Mouse (Mus musculus) forebrain, embryonic 10.5 days (tissue): Measurements from ENCODE around the gene Rflna. TPM values are rescaled to one million over a fixed set of nuclear protein-coding genes. Genes with fewer than 3 reads are reported as not detected.

ENCODE experiments used
- DNase-seq: peaks from one replicate; pipeline ENCODE4 v3.0.0-alpha.2; 2017; ENCODE audit warnings: low spot score; ENCODE audit errors: extremely low spot score
- H3K27ac ChIP-seq: fragments of 300-500 bp; sonication (generic); 2 replicates; pipeline ENCODE4 v1.5.1; 2016; ENCODE audit warnings: mild to moderate bottlenecking
- H3K27me3 ChIP-seq: fragments of 300-500 bp; sonication (generic); 2 replicates; pipeline ENCODE4 v1.6.1; 2016; ENCODE audit warnings: mild to moderate bottlenecking; ENCODE audit not compliant: poor library complexity, severe bottlenecking
- H3K36me3 ChIP-seq: fragments of 300-500 bp; sonication (generic); replicated peaks from 2 replicates; pipeline ENCODE4 v1.6.1; 2016; ENCODE audit warnings: mild to moderate bottlenecking, moderate library complexity
- H3K4me1 ChIP-seq: fragments of 300-500 bp; sonication (generic); 2 replicates; pipeline ENCODE4 v1.6.1; 2016
- H3K4me3 ChIP-seq: fragments of 300-500 bp; sonication (generic); 2 replicates; pipeline ENCODE4 v1.5.1; 2016; ENCODE audit warnings: mild to moderate bottlenecking, moderate library complexity
- H3K9me3 ChIP-seq: fragments of 300-500 bp; sonication (generic); 2 replicates; pipeline ENCODE4 v1.6.1; 2016; ENCODE audit warnings: mild to moderate bottlenecking, moderate library complexity
- WGBS: fragments of 180-500 bp; shearing (Covaris S2); methylation state at CpG from one replicate; pipeline ENCODE4 v1.1.7; 2016; 5-methylcytosine and 5-hydroxymethylcytosine counted together
- polyA plus RNA-seq: library from polyadenylated mRNA; unstranded; fragments of >200 nt; fragmentation: Nextera tagmentation; extraction: Ambion mirVana; gene quantifications from 2 replicates; pipeline ENCODE4 v1.2.1, GENCODE M21; 2016

Gene Rflna
- polyA plus RNA-seq, 1 experiment from 2014 or later: 3.4 TPM

- Histone ChIP-seq H3K4me1 (no peaks in the 10 kb centered on the region), H3K27ac (0 out of 2 replicates have a peak overlapping the region, but pooled peaks have one; percentile 8), H3K9me3 (no peaks in the 10 kb centered on the region), H3K36me3 (peaks cover 87% of the 10 kb centered on the region), H3K27me3 (no peaks in the 10 kb centered on the region), H3K4me3 (no peak overlapping the region)
- WGBS: 54% methylated on average over 7 of the region's 7 CpGs
- DNase-seq: peak; percentile 72
Observed at GRCm38 (mm10) chr5:125014497-125014896, 11.5 kb downstream of the Rflna start.

- Histone ChIP-seq H3K36me3 (peaks cover 87% of the 10 kb centered on the region), H3K27ac (0 out of 2 replicates have a peak overlapping the region, but pooled peaks have one; percentile 8), H3K27me3 (no peaks in the 10 kb centered on the region), H3K4me3 (no peak overlapping the region), H3K4me1 (peaks cover 4% of the 10 kb centered on the region; the same call in 1 of the 2 replicates), H3K9me3 (no peaks in the 10 kb centered on the region)
- WGBS: 91% methylated on average over 3 of the region's 3 CpGs
- no peak for DNase-seq
Observed at GRCm38 (mm10) chr5:125015066-125015465, 12.0 kb downstream of the Rflna start.

- Histone ChIP-seq H3K27me3 (no peaks in the 10 kb centered on the region), H3K4me3 (no peak overlapping the region), H3K4me1 (peaks cover 4% of the 10 kb centered on the region; the same call in 1 of the 2 replicates), H3K27ac (no peak overlapping the region), H3K36me3 (peaks cover 87% of the 10 kb centered on the region), H3K9me3 (no peaks in the 10 kb centered on the region)
- 88% methylated on average over 9 of the region's 9 CpGs for WGBS
- DNase-seq: no peak
Observed at GRCm38 (mm10) chr5:125015576-125015975, 12.6 kb downstream of the Rflna start.

- H3K4me1 ChIP-seq: peaks cover 4% of the 10 kb centered on the region; the same call in 1 of the 2 replicates
- H3K9me3 ChIP-seq: no peaks in the 10 kb centered on the region
- H3K36me3 ChIP-seq: peaks cover 88% of the 10 kb centered on the region
- no peaks in the 10 kb centered on the region for H3K27me3 ChIP-seq
- no peak overlapping the region for H3K27ac ChIP-seq
- 87% methylated on average over 17 of the region's 17 CpGs for WGBS
- no peak for DNase-seq
- H3K4me3 ChIP-seq: no peak overlapping the region
Observed at GRCm38 (mm10) chr5:125016421-125017242, 13.6 kb downstream of the Rflna start.

- Histone ChIP-seq H3K27ac (no peak overlapping the region), H3K36me3 (peaks cover 95% of the 10 kb centered on the region), H3K27me3 (no peaks in the 10 kb centered on the region), H3K9me3 (no peaks in the 10 kb centered on the region), H3K4me3 (no peak overlapping the region), H3K4me1 (peaks cover 4% of the 10 kb centered on the region; the same call in 1 of the 2 replicates)
- no peak for DNase-seq
- WGBS: 86% methylated on average over 15 of the region's 15 CpGs
Observed at GRCm38 (mm10) chr5:125017332-125017731, 14.3 kb downstream of the Rflna start.

GRCm38 (mm10) chr5:125019099-125019498, 16.1 kb downstream of the Rflna start:
- Histone ChIP-seq H3K27ac (no peak overlapping the region), H3K9me3 (no peaks in the 10 kb centered on the region), H3K27me3 (no peaks in the 10 kb centered on the region), H3K4me3 (no peak overlapping the region), H3K4me1 (peaks cover 4% of the 10 kb centered on the region; the same call in 1 of the 2 replicates), H3K36me3 (peaks cover 98% of the 10 kb centered on the region)
- 93% methylated on average over 5 of the region's 5 CpGs for WGBS
- DNase-seq: no peak

GRCm38 (mm10) chr5:125021298-125021697, 18.3 kb downstream of the Rflna start:
- 91% methylated on average over 11 of the region's 11 CpGs for WGBS
- no peak overlapping the region for H3K4me3 ChIP-seq

GRCm38 (mm10) chr5:125024002-125024401, 21.0 kb downstream of the Rflna start:
- Histone ChIP-seq H3K27ac (no peak overlapping the region), H3K36me3 (peaks cover 99% of the 10 kb centered on the region), H3K27me3 (no peaks in the 10 kb centered on the region), H3K4me1 (peaks cover 4% of the 10 kb centered on the region; the same call in 1 of the 2 replicates), H3K4me3 (no peak overlapping the region), H3K9me3 (no peaks in the 10 kb centered on the region)
- 78% methylated on average over 14 of the region's 14 CpGs for WGBS
- DNase-seq: peak; percentile 33

More at GRCm38 (mm10) chr5:125021298-125021697, 18.3 kb downstream of the Rflna start:
- Histone ChIP-seq H3K9me3 (no peaks in the 10 kb centered on the region), H3K27ac (no peak overlapping the region), H3K4me1 (peaks cover 4% of the 10 kb centered on the region; the same call in 1 of the 2 replicates), H3K36me3 (peaks cover 99% of the 10 kb centered on the region), H3K27me3 (no peaks in the 10 kb centered on the region)
- no peak for DNase-seq

GRCm38 (mm10) chr5:125028371-125028770, 25.4 kb downstream of the Rflna start:
- Histone ChIP-seq H3K36me3 (peaks cover 100% of the 10 kb centered on the region), H3K4me1 (no peaks in the 10 kb centered on the region), H3K27ac (no peak overlapping the region), H3K9me3 (no peaks in the 10 kb centered on the region), H3K27me3 (no peaks in the 10 kb centered on the region), H3K4me3 (no peak overlapping the region)
- WGBS: 95% methylated on average over 15 of the region's 15 CpGs
- no peak for DNase-seq

GRCm38 (mm10) chr5:125028911-125029310, 25.9 kb downstream of the Rflna start:
- DNase-seq: no peak
- H3K36me3 ChIP-seq: peaks cover 100% of the 10 kb centered on the region
- no peaks in the 10 kb centered on the region for H3K27me3 ChIP-seq
- H3K27ac ChIP-seq: no peak overlapping the region
- no peaks in the 10 kb centered on the region for H3K4me1 ChIP-seq
- no peaks in the 10 kb centered on the region for H3K9me3 ChIP-seq
- H3K4me3 ChIP-seq: no peak overlapping the region
- WGBS: 95% methylated on average over 20 of the region's 20 CpGs

- Histone ChIP-seq H3K4me1 (peaks cover 3% of the 10 kb centered on the region; the same call in 1 of the 2 replicates), H3K27me3 (no peaks in the 10 kb centered on the region), H3K9me3 (no peaks in the 10 kb centered on the region), H3K4me3 (no peak overlapping the region), H3K36me3 (peaks cover 100% of the 10 kb centered on the region), H3K27ac (no peak overlapping the region)
- WGBS: 87% methylated on average over 8 of the region's 8 CpGs
- DNase-seq: no peak
Observed at GRCm38 (mm10) chr5:125036483-125036882, 33.5 kb downstream of the Rflna start.

GRCm38 (mm10) chr5:125039377-125040027, 36.5 kb downstream of the Rflna start:
- no peaks in the 10 kb centered on the region for H3K27me3 ChIP-seq
- WGBS: 95% methylated on average over 8 of the region's 8 CpGs
- no peak overlapping the region for H3K4me3 ChIP-seq
- H3K36me3 ChIP-seq: peaks cover 100% of the 10 kb centered on the region
- H3K9me3 ChIP-seq: no peaks in the 10 kb centered on the region
- peaks cover 25% of the 10 kb centered on the region for H3K4me1 ChIP-seq
- H3K27ac ChIP-seq: no peak overlapping the region
- DNase-seq: no peak
